Mouse (Mus musculus): ENCODE results near the gene Gm3952. TPM values are rescaled to one million over a fixed set of nuclear protein-coding genes. Genes with fewer than 3 reads are reported as not detected.

Gene Gm3952
- polyA plus RNA-seq, 1 experiment from 2014 or later, result not detected

- H3K27ac ChIP-seq, result no peak overlapping the region
- 89% methylated on average over 1 of the region's 1 CpGs for WGBS
- no peak for ATAC-seq (replicated peaks; ENCODE audit: low FRiP score)
Measured at GRCm38 (mm10) chr8:128696701-128697397, 101.6 kb downstream of the Gm3952 start.

More at GRCm38 (mm10) chr8:128696701-128697397, 101.6 kb downstream of the Gm3952 start:
- peaks cover 12% of the 10 kb centered on the region for H3K4me1 ChIP-seq
- no peaks in the 10 kb centered on the region for H3K27me3 ChIP-seq
- H3K9ac ChIP-seq, result no peak overlapping the region
- peaks cover 4% of the 10 kb centered on the region; the same call in 1 of the 2 replicates for H3K36me3 ChIP-seq
- H3K4me2 ChIP-seq, result no peak overlapping the region
- H3K9me3 ChIP-seq (replicated peaks), result no peaks in the 10 kb centered on the region
- H3K4me3 ChIP-seq (replicated peaks), result no peak overlapping the region

Other genes with a start within 250 kb of the Gm3952 start
- 288 and 292 TPM in 2 replicates for gene Itgb1, start 113.0 kb downstream of the Gm3952 start, polyA plus RNA-seq (2015; fragmentation: Nextera tagmentation; extraction: Ambion mirVana)